Mouse (Mus musculus) neutrophil, adult 83 days (primary cell): Measurements from ENCODE around the gene Cfap57. TPM values are rescaled to one million over a fixed set of nuclear protein-coding genes. Genes with fewer than 3 reads are reported as not detected.

ENCODE experiments used
- total RNA-seq, 2 experiments: library from RNA; stranded (reverse); gene quantifications; one replicate each; pipeline ENCODE4 v1.2.4; 2023

The Cfap57 gene
- total RNA-seq, result 1 to 10 TPM; 2.0 to 2.3 TPM

GRCm38 (mm10) chr4:118620279-118620966 lies at the start of gene Cfap57, which contains the start of gene Ebna1bp2:
Gene Cfap57 (minus strand): TSS chr4:118620777.
Gene Ebna1bp2 (plus strand): TSS chr4:118620799.

GRCm38 (mm10) chr4:118658652-118659051 lies 38.1 kb upstream of the Cfap57 start, which contains the start of gene Olfr62:
Gene Olfr62 (plus strand): TSS chr4:118658952.

GRCm38 (mm10) chr4:118543592-118544260 lies 76.9 kb downstream of the Cfap57 start, which contains the start of gene Tmem125:
Gene Tmem125 (minus strand): TSS chr4:118544044.

GRCm38 (mm10) chr4:118526408-118527334 lies 93.9 kb downstream of the Cfap57 start, which contains the start of gene 2610528J11Rik:
Gene 2610528J11Rik (plus strand): TSS chr4:118526999.

Other genes with a start within 250 kb of the Cfap57 start
- gene Szt2, start 211.5 kb downstream of the Cfap57 start, total RNA-seq, result 10 to 100 TPM; 51.6 to 52.9 TPM
- 10 to 100 TPM; 69.4 to 70.3 TPM for gene Med8, start 211.4 kb downstream of the Cfap57 start, total RNA-seq
- 10 to 100 TPM; 98.1 to 98.9 TPM for gene Elovl1, start 192.7 kb downstream of the Cfap57 start, total RNA-seq
- 10 to 100 TPM; 73.5 to 91.3 TPM for gene Cdc20, start 183.4 kb downstream of the Cfap57 start, total RNA-seq
- under 1 TPM; 0.77 to 0.99 TPM for gene Mpl, start 163.3 kb downstream of the Cfap57 start, total RNA-seq
- gene Tie1, start 130.7 kb downstream of the Cfap57 start, total RNA-seq, result 1 to 10 TPM; 3.3 to 3.4 TPM
- not detected for gene 2610528J11Rik, start 93.8 kb downstream of the Cfap57 start, total RNA-seq
- gene Tmem125, start 76.7 kb downstream of the Cfap57 start, total RNA-seq, result under 1 TPM in 1 of 2 experiments, not detected in 1; 0.18 TPM
- 10 to 100 TPM; 38.3 to 43.4 TPM for gene Ebna1bp2, start within 50 bp of the Cfap57 start, total RNA-seq
- not detected for gene Olfr62, start 38.2 kb upstream of the Cfap57 start, total RNA-seq
- not detected for gene Olfr1342, start 72.0 kb upstream of the Cfap57 start, total RNA-seq
- gene Olfr1341, start 82.7 kb upstream of the Cfap57 start, total RNA-seq, result not detected
- gene Olfr1340, start 99.4 kb upstream of the Cfap57 start, total RNA-seq, result not detected
- gene Olfr1339, start 111.4 kb upstream of the Cfap57 start, total RNA-seq, result not detected
- gene Olfr1338, start 138.0 kb upstream of the Cfap57 start, total RNA-seq, result not detected
- not detected for gene Olfr1337, start 161.8 kb upstream of the Cfap57 start, total RNA-seq
- not detected for gene Olfr1335, start 189.2 kb upstream of the Cfap57 start, total RNA-seq
- not detected for gene Olfr1333, start 215.5 kb upstream of the Cfap57 start, total RNA-seq
- not detected for gene Olfr1331, start 243.9 kb upstream of the Cfap57 start, total RNA-seq